Mouse (Mus musculus): ENCODE measurements around the gene Kif21b.

- TF ChIP-seq POLR2A (IDR thresholded peaks at IDR 0.05; ENCODE audit: insufficient read depth, low read depth, low read length) (no peak), CTCF (IDR thresholded peaks at IDR 0.05; ENCODE audit: insufficient read depth, low read depth, low read length) (no peak)
These were observed 14.1 kb upstream of the Kif21b start for GRCm38 (mm10) chr1:136117069-136117468.

Data from olfactory bulb, adult 2 months (tissue).